Mouse (Mus musculus): ENCODE results near the gene Tdrd3. TPM values are rescaled to one million over a fixed set of nuclear protein-coding genes. Genes with fewer than 3 reads are reported as not detected.

The Tdrd3 gene
- polyA plus RNA-seq, 1 experiment from 2014 or later: 20.0 TPM

- Histone ChIP-seq H3K27me3 (replicated peaks; ENCODE audit: control insufficient read depth, insufficient read depth, low read length) (no peaks in the 10 kb centered on the region), H3K36me3 (ENCODE audit: control insufficient read depth, insufficient read depth, low read length) (no peaks in the 10 kb centered on the region), H3K9me3 (ENCODE audit: control insufficient read depth, low read length) (no peaks in the 10 kb centered on the region), H3K9ac (ENCODE audit: low read depth, low read length) (no peak overlapping the region), H3K4me2 (no peak overlapping the region), H3K4me1 (replicated peaks; ENCODE audit: control insufficient read depth, insufficient read depth, low read length) (no peaks in the 10 kb centered on the region), H3K4me3 (ENCODE audit: low read depth, low read length) (no peak overlapping the region), H3K27ac (ENCODE audit: low read depth, low read length) (no peak overlapping the region)
- ATAC-seq (replicated peaks; ENCODE audit: low FRiP score): no peak
- WGBS: 92% methylated on average over 12 of the region's 12 CpGs
- DNase-seq (ENCODE audit: low spot score): no peak
Measured at GRCm38 (mm10) chr14:87467586-87467985, 51.1 kb downstream of the Tdrd3 start.

- 79% methylated on average over 1 of the region's 1 CpGs for WGBS
- H3K4me2 ChIP-seq: no peak overlapping the region
Measured at GRCm38 (mm10) chr14:87471521-87471920, 55.1 kb downstream of the Tdrd3 start.

DNA sequence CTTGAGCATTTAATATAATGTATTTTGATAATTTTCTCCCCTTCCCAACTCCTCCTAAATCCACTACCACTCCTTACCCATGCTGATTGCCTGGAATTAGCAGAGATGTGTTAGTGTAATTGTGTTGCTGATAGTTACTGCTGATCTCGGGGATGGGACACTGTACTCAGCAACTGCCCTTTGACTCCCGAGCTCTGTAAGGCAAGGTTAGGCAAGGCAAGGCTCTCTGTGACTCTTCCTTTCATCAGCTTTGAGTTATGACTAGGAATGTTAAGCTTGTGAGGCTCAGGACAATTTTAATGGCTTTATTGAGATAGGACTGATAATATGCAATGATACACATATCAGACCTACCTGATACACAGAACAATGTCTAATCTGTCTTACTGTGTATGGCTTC is 56.3 kb downstream of the Tdrd3 start:
- Histone ChIP-seq H3K4me1 (replicated peaks; ENCODE audit: control insufficient read depth, insufficient read depth, low read length) (no peaks in the 10 kb centered on the region), H3K27me3 (replicated peaks; ENCODE audit: control insufficient read depth, insufficient read depth, low read length) (no peaks in the 10 kb centered on the region), H3K9me3 (ENCODE audit: control insufficient read depth, low read length) (no peaks in the 10 kb centered on the region), H3K4me3 (ENCODE audit: low read depth, low read length) (no peak overlapping the region), H3K27ac (ENCODE audit: low read depth, low read length) (no peak overlapping the region), H3K9ac (ENCODE audit: low read depth, low read length) (no peak overlapping the region), H3K36me3 (ENCODE audit: control insufficient read depth, insufficient read depth, low read length) (no peaks in the 10 kb centered on the region; the same call in 1 of the 2 replicates), H3K4me2 (no peak overlapping the region)
- no peak for DNase-seq (ENCODE audit: low spot score)
- ATAC-seq (replicated peaks; ENCODE audit: low FRiP score): no peak
- WGBS: 74% methylated on average over 2 of the region's 2 CpGs

More at GRCm38 (mm10) chr14:87471521-87471920, 55.1 kb downstream of the Tdrd3 start:
- no peak overlapping the region for H3K9ac ChIP-seq (ENCODE audit: low read depth, low read length)
- H3K4me1 ChIP-seq (replicated peaks; ENCODE audit: control insufficient read depth, insufficient read depth, low read length): no peaks in the 10 kb centered on the region
- no peaks in the 10 kb centered on the region for H3K9me3 ChIP-seq (ENCODE audit: control insufficient read depth, low read length)
- no peak for ATAC-seq (replicated peaks; ENCODE audit: low FRiP score)
- DNase-seq (ENCODE audit: low spot score): no peak
- H3K4me3 ChIP-seq (ENCODE audit: low read depth, low read length): no peak overlapping the region
- no peaks in the 10 kb centered on the region for H3K27me3 ChIP-seq (replicated peaks; ENCODE audit: control insufficient read depth, insufficient read depth, low read length)
- H3K36me3 ChIP-seq (ENCODE audit: control insufficient read depth, insufficient read depth, low read length): no peaks in the 10 kb centered on the region
- no peak overlapping the region for H3K27ac ChIP-seq (ENCODE audit: low read depth, low read length)

DNA sequence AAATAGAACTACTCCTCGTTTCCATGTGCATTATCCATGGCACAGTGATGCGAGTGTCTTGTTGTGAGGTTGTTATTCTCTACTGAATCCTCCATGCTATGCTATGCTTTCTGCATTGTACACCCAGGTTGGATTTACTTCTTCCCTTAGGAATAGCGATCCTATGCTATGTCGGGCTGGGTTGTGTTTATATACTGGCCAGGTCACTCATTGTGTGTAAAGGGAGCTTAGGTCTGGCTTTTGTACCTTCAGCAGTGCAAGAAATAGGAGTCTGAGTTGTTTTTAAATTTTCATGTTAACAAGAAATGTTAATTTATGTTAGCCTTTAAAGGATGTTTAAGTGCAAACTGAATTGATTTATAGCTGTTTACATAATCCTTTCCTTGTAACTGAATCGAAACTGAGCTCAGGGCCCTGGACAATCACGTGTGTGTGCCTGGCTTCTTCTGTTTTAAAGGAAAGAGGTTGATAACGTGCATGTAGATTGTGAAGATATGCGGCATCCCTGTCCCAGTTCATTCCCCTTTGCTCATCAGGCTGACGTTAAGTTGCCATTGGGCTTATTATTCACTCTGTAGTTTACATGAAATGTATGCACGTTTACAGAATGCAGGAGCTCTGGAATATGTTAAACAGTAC is 59.4 kb downstream of the Tdrd3 start:
- Histone ChIP-seq H3K27ac (ENCODE audit: low read depth, low read length) (no peak overlapping the region), H3K27me3 (replicated peaks; ENCODE audit: control insufficient read depth, insufficient read depth, low read length) (no peaks in the 10 kb centered on the region), H3K4me2 (no peak overlapping the region), H3K4me3 (ENCODE audit: low read depth, low read length) (no peak overlapping the region), H3K9me3 (ENCODE audit: control insufficient read depth, low read length) (no peaks in the 10 kb centered on the region), H3K4me1 (replicated peaks; ENCODE audit: control insufficient read depth, insufficient read depth, low read length) (no peaks in the 10 kb centered on the region), H3K9ac (ENCODE audit: low read depth, low read length) (no peak overlapping the region), H3K36me3 (ENCODE audit: control insufficient read depth, insufficient read depth, low read length) (peaks cover 2% of the 10 kb centered on the region; the same call in 1 of the 2 replicates)
- 76% methylated on average over 10 of the region's 10 CpGs for WGBS
- no peak for DNase-seq (ENCODE audit: low spot score)
- ATAC-seq (replicated peaks; ENCODE audit: low FRiP score): no peak

DNA sequence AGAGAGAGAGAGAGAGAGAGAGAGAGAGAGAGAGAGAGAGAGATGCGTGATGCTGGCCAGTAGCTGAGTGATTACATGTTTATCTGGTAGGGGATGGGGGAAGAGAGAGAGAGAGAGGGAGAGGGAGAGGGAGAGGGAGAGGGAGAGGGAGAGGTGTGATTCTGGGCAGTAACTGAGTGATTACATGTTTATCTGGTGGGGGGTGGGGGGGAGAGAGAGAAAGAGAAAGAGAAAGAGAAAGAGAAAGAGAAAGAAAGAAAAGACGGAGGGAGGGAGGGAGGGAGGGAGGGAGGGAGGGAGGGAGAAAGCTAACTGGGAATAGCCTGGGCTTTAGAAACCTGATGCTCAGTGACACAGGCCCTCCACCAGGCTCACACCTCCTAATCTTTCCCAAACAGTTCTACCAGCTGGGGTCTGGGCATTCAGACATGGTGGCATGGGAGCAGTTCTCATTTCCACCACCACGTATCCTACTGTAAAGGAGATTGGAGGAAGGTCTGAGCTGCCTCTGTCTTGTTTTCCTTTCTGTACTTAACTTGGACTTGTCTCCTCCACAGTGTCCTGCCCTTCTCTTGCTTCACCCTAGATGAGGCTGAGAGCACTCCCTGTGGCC is 62.0 kb downstream of the Tdrd3 start:
- no peaks in the 10 kb centered on the region for H3K4me1 ChIP-seq (replicated peaks; ENCODE audit: control insufficient read depth, insufficient read depth, low read length)
- H3K27me3 ChIP-seq (replicated peaks; ENCODE audit: control insufficient read depth, insufficient read depth, low read length): no peaks in the 10 kb centered on the region
- peaks cover 2% of the 10 kb centered on the region; the same call in 1 of the 2 replicates for H3K36me3 ChIP-seq (ENCODE audit: control insufficient read depth, insufficient read depth, low read length)
- H3K4me2 ChIP-seq: no peak overlapping the region
- H3K27ac ChIP-seq (ENCODE audit: low read depth, low read length): no peak overlapping the region
- H3K9me3 ChIP-seq (ENCODE audit: control insufficient read depth, low read length): no peaks in the 10 kb centered on the region
- DNase-seq (ENCODE audit: low spot score): no peak
- WGBS: 63% methylated on average over 2 of the region's 3 CpGs
- H3K9ac ChIP-seq (ENCODE audit: low read depth, low read length): no peak overlapping the region
- ATAC-seq (replicated peaks; ENCODE audit: low FRiP score): no peak; the same call in 1 of the 2 replicates
- H3K4me3 ChIP-seq (ENCODE audit: low read depth, low read length): no peak overlapping the region

DNA sequence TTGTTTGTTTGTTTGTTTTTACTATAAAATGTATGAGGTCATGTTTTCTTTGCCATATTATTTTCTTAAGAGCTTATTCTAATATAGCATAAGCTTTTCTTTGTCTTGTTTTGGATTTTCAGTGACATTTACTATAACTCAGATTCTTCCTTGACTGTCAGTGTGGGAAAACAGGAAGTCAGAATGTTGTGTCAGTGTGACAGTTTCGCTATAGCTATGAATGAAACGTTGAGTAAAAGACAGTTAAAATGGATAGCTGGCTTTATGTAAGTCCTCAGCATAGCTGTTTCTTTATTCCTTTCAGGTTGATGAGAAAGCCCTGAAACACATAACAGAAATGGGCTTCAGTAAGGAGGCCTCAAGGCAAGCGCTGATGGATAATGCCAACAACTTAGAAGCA is 69.4 kb downstream of the Tdrd3 start:
- Histone ChIP-seq H3K27me3 (replicated peaks; ENCODE audit: control insufficient read depth, insufficient read depth, low read length) (no peaks in the 10 kb centered on the region), H3K27ac (ENCODE audit: low read depth, low read length) (no peak overlapping the region), H3K4me2 (no peak overlapping the region), H3K4me1 (replicated peaks; ENCODE audit: control insufficient read depth, insufficient read depth, low read length) (no peaks in the 10 kb centered on the region), H3K4me3 (ENCODE audit: low read depth, low read length) (no peak overlapping the region), H3K36me3 (ENCODE audit: control insufficient read depth, insufficient read depth, low read length) (no peaks in the 10 kb centered on the region), H3K9ac (ENCODE audit: low read depth, low read length) (no peak overlapping the region), H3K9me3 (ENCODE audit: control insufficient read depth, low read length) (no peaks in the 10 kb centered on the region)
- DNase-seq (ENCODE audit: low spot score) (no peak), ATAC-seq (replicated peaks; ENCODE audit: low FRiP score) (no peak)
- 77% methylated on average over 3 of the region's 3 CpGs for WGBS

GRCm38 (mm10) chr14:87497955-87498594 is 81.6 kb downstream of the Tdrd3 start:
- no peak for ATAC-seq (replicated peaks; ENCODE audit: low FRiP score)
- Histone ChIP-seq H3K4me3 (ENCODE audit: low read depth, low read length) (no peak overlapping the region), H3K27ac (ENCODE audit: low read depth, low read length) (no peak overlapping the region), H3K9ac (ENCODE audit: low read depth, low read length) (no peak overlapping the region), H3K4me2 (no peak overlapping the region), H3K36me3 (ENCODE audit: control insufficient read depth, insufficient read depth, low read length) (no peaks in the 10 kb centered on the region), H3K9me3 (ENCODE audit: control insufficient read depth, low read length) (no peaks in the 10 kb centered on the region), H3K27me3 (replicated peaks; ENCODE audit: control insufficient read depth, insufficient read depth, low read length) (no peaks in the 10 kb centered on the region), H3K4me1 (replicated peaks; ENCODE audit: control insufficient read depth, insufficient read depth, low read length) (no peaks in the 10 kb centered on the region)
- 91% methylated on average over 11 of the region's 11 CpGs for WGBS
- DNase-seq (ENCODE audit: low spot score): no peak

- DNase-seq (ENCODE audit: low spot score) (no peak), ATAC-seq (replicated peaks; ENCODE audit: low FRiP score) (no peak)
- WGBS: 76% methylated on average over 8 of the region's 8 CpGs
- Histone ChIP-seq H3K27ac (ENCODE audit: low read depth, low read length) (no peak overlapping the region), H3K27me3 (replicated peaks; ENCODE audit: control insufficient read depth, insufficient read depth, low read length) (no peaks in the 10 kb centered on the region), H3K4me2 (no peak overlapping the region), H3K9ac (ENCODE audit: low read depth, low read length) (no peak overlapping the region), H3K36me3 (ENCODE audit: control insufficient read depth, insufficient read depth, low read length) (0 out of 2 replicates have a peak, but pooled peaks cover 3% of the 10 kb centered on the region), H3K4me3 (ENCODE audit: low read depth, low read length) (no peak overlapping the region), H3K9me3 (ENCODE audit: control insufficient read depth, low read length) (no peaks in the 10 kb centered on the region), H3K4me1 (replicated peaks; ENCODE audit: control insufficient read depth, insufficient read depth, low read length) (no peaks in the 10 kb centered on the region)
Measured at GRCm38 (mm10) chr14:87505924-87506323, 89.5 kb downstream of the Tdrd3 start.

Data from liver, embryonic 11.5 days (tissue).